Mouse (Mus musculus) liver, adult 2 months (tissue): ENCODE measurements at regions not wholly inside any gene's neighbourhood (a gene's known extent, or its start where the extent isn't known, plus 50 kb on each side); places are given as distances from the start of the nearest gene placed in this dataset.

Source experiments
- DNase-seq: peaks from one replicate; pipeline ENCODE4 v3.0.0-alpha.2; 2011; ENCODE audit warnings: low read depth, low spot score; ENCODE audit errors: extremely low read depth
- H3K27ac ChIP-seq: fragments of 200-500 bp; replicated peaks from 2 replicates; pipeline ENCODE4 v1.5.1; 2012; ENCODE audit warnings: low read depth, mild to moderate bottlenecking, control low read depth, inconsistent platforms, low read length; ENCODE audit not compliant: insufficient read depth
- H3K27me3 ChIP-seq: fragments of 200-500 bp; 2 replicates; pipeline ENCODE4 v1.6.1; 2012; ENCODE audit warnings: mild to moderate bottlenecking, moderate library complexity, low read length, inconsistent platforms; ENCODE audit not compliant: control insufficient read depth, insufficient read depth
- H3K36me3 ChIP-seq: fragments of 200-500 bp; 2 replicates; pipeline ENCODE4 v1.6.1; 2012; ENCODE audit warnings: low read length, inconsistent platforms; ENCODE audit not compliant: control insufficient read depth, insufficient read depth
- H3K4me1 ChIP-seq: fragments of 200-500 bp; 2 replicates; pipeline ENCODE4 v1.6.1; 2011; ENCODE audit warnings: low read length; ENCODE audit not compliant: control insufficient read depth, insufficient read depth
- H3K4me3 ChIP-seq: fragments of 200-500 bp; 2 replicates; pipeline ENCODE4 v1.5.1; 2011; ENCODE audit warnings: low read depth, mild to moderate bottlenecking, control low read depth, low read length, moderate library complexity; ENCODE audit not compliant: insufficient read depth
- H3K79me2 ChIP-seq: fragments of 200-500 bp; 2 replicates; pipeline ENCODE4 v1.6.1; 2012; ENCODE audit warnings: inconsistent platforms, mild to moderate bottlenecking, low read length, moderate library complexity; ENCODE audit not compliant: control insufficient read depth, insufficient read depth
- H3K9ac ChIP-seq: fragments of 200-500 bp; 2 replicates; pipeline ENCODE4 v1.6.1; 2012; ENCODE audit warnings: low read depth, mild to moderate bottlenecking, control low read depth, inconsistent platforms, low read length
- CTCF ChIP-seq: fragments of 200-500 bp; IDR thresholded peaks from 2 replicates; pipeline ENCODE4 v1.5.1; 2011; ENCODE audit warnings: low read depth, low read length, control low read depth
- POLR2A ChIP-seq: fragments of 200-500 bp; IDR thresholded peaks from 2 replicates; pipeline ENCODE4 v1.6.1; 2011; ENCODE audit warnings: low read length, control low read depth; ENCODE audit not compliant: insufficient read depth; ENCODE audit errors: extremely low read depth
- WGBS: fragments of 180-500 bp; shearing (Covaris S2); methylation state at CpG from one replicate; pipeline ENCODE4 v1.1.7; 2018; 5-methylcytosine and 5-hydroxymethylcytosine counted together

DNA sequence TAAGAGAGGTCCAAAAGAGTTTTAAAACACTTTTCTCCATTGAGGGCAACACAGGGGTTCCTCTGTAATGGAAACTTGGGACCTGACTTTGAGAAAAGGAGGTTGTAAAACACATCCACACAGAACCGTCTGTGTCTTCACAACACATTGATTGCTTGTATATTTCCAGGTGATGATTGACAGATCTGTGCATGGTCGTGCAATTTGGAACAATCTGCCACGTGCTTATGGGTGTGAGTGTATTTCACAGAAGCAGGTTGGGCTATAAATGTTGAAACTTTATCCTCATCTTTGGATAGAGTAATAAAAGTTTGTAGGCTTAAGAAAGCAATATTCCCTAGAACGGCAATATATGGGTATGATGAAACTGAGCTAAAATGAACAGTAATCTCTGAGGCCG lies 559.5 kb upstream of the Plxna2 start:
- TF ChIP-seq POLR2A (no peak), CTCF (no peak)
- Histone ChIP-seq H3K27ac (no peak overlapping the region), H3K4me3 (no peak overlapping the region), H3K9ac (no peak overlapping the region), H3K4me1 (no peaks in the 10 kb centered on the region), H3K36me3 (no peaks in the 10 kb centered on the region), H3K79me2 (no peaks in the 10 kb centered on the region), H3K27me3 (no peaks in the 10 kb centered on the region)
- DNase-seq: no peak
- 85% methylated on average over 5 of the region's 5 CpGs for WGBS

GRCm38 (mm10) chr1:194056544-194056943 lies 561.5 kb upstream of the Plxna2 start:
- Histone ChIP-seq H3K9ac (no peak overlapping the region), H3K36me3 (no peaks in the 10 kb centered on the region), H3K27ac (no peak overlapping the region), H3K4me3 (no peak overlapping the region), H3K4me1 (no peaks in the 10 kb centered on the region), H3K27me3 (no peaks in the 10 kb centered on the region), H3K79me2 (no peaks in the 10 kb centered on the region)
- no peak for DNase-seq
- 9% methylated on average over 1 of the region's 1 CpGs for WGBS
- TF ChIP-seq CTCF (no peak), POLR2A (no peak)

- 70% methylated on average over 4 of the region's 4 CpGs for WGBS
- TF ChIP-seq CTCF (no peak), POLR2A (no peak)
- Histone ChIP-seq H3K27ac (no peak overlapping the region), H3K27me3 (no peaks in the 10 kb centered on the region), H3K4me1 (no peaks in the 10 kb centered on the region), H3K4me3 (no peak overlapping the region), H3K9ac (no peak overlapping the region), H3K79me2 (no peaks in the 10 kb centered on the region), H3K36me3 (no peaks in the 10 kb centered on the region)
- no peak for DNase-seq
These were observed 568.2 kb upstream of the Plxna2 start for GRCm38 (mm10) chr1:194049746-194050351.

- no peaks in the 10 kb centered on the region for H3K36me3 ChIP-seq
- TF ChIP-seq CTCF (no peak), POLR2A (no peak)
- H3K4me3 ChIP-seq: no peak overlapping the region
- DNase-seq: no peak
- no peak overlapping the region for H3K27ac ChIP-seq
- WGBS: 61% methylated on average over 8 of the region's 8 CpGs
- no peaks in the 10 kb centered on the region for H3K27me3 ChIP-seq
- no peak overlapping the region for H3K9ac ChIP-seq
- no peaks in the 10 kb centered on the region for H3K4me1 ChIP-seq
- no peaks in the 10 kb centered on the region for H3K79me2 ChIP-seq
These were observed 576.3 kb upstream of the Plxna2 start for GRCm38 (mm10) chr1:194041393-194042352.

GRCm38 (mm10) chr1:194038711-194039110 lies 579.3 kb upstream of the Plxna2 start:
- TF ChIP-seq POLR2A (no peak), CTCF (no peak)
- H3K27ac ChIP-seq: no peak overlapping the region
- no peaks in the 10 kb centered on the region for H3K79me2 ChIP-seq
- H3K9ac ChIP-seq: no peak overlapping the region
- no peak overlapping the region for H3K4me3 ChIP-seq
- peak; percentile 37 for DNase-seq
- no peaks in the 10 kb centered on the region for H3K4me1 ChIP-seq
- H3K36me3 ChIP-seq: no peaks in the 10 kb centered on the region
- H3K27me3 ChIP-seq: no peaks in the 10 kb centered on the region
